Mouse (Mus musculus) limb, embryonic 10.5 days (tissue): ENCODE measurements around the gene Kif1b. TPM values are rescaled to one million over a fixed set of nuclear protein-coding genes. Genes with fewer than 3 reads are reported as not detected.
A peak's percentile ranks its signal among the peaks of the same experiment; 100 is the strongest.

Source experiments
- DNase-seq: peaks from one replicate; pipeline ENCODE4 v3.0.0-alpha.2; 2017; ENCODE audit warnings: low spot score
- H3K27ac ChIP-seq: fragments of 300-500 bp; sonication (generic); 2 replicates; pipeline ENCODE4 v1.5.1; 2016; ENCODE audit warnings: mild to moderate bottlenecking
- H3K27me3 ChIP-seq: fragments of 300-500 bp; sonication (generic); 2 replicates; pipeline ENCODE4 v1.6.1; 2016; ENCODE audit warnings: low read depth, mild to moderate bottlenecking; ENCODE audit not compliant: poor library complexity, severe bottlenecking
- H3K36me3 ChIP-seq: fragments of 300-500 bp; sonication (generic); 2 replicates; pipeline ENCODE4 v1.6.1; 2016; ENCODE audit warnings: mild to moderate bottlenecking, moderate library complexity
- H3K4me1 ChIP-seq: fragments of 300-500 bp; sonication (generic); 2 replicates; pipeline ENCODE4 v1.6.1; 2016
- H3K4me3 ChIP-seq: fragments of 300-500 bp; sonication (generic); 2 replicates; pipeline ENCODE4 v1.5.1; 2016; ENCODE audit warnings: mild to moderate bottlenecking, moderate library complexity
- H3K9me3 ChIP-seq: fragments of 300-500 bp; sonication (generic); replicated peaks from 2 replicates; pipeline ENCODE4 v1.6.1; 2016; ENCODE audit warnings: mild to moderate bottlenecking
- WGBS: fragments of 180-500 bp; shearing (Covaris S2); methylation state at CpG from one replicate; pipeline ENCODE4 v1.1.7; 2016; 5-methylcytosine and 5-hydroxymethylcytosine counted together
- polyA plus RNA-seq: library from polyadenylated mRNA; unstranded; fragments of >200 nt; fragmentation: Nextera tagmentation; extraction: Ambion mirVana; gene quantifications from 2 replicates; pipeline ENCODE4 v1.2.1, GENCODE M21; 2016

Gene Kif1b
- polyA plus RNA-seq, 1 experiment from 2014 or later = 38.2 TPM

DNA sequence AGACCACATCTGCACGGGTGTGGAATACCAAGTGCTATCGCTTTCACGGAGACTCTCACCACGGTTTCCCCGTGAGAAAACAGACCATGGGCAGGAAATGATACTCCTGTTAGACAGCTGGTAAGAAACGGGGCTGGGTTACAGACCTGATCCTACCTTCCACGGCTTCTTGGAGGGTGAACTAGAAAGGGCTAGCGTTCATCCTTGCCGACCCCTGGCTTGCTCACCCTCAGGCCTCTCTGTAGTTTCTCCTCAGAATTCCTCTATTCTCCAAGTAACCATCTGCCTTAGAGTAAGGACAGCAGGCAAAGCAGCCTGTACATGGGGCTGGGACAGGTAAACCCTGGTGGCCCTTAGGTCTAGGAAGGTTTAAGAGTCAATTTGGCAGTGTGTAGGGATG lies 158.3 kb downstream of the Kif1b start:
- H3K27ac ChIP-seq = no peak overlapping the region
- no peak for DNase-seq
- H3K36me3 ChIP-seq = peaks cover 53% of the 10 kb centered on the region

DNA sequence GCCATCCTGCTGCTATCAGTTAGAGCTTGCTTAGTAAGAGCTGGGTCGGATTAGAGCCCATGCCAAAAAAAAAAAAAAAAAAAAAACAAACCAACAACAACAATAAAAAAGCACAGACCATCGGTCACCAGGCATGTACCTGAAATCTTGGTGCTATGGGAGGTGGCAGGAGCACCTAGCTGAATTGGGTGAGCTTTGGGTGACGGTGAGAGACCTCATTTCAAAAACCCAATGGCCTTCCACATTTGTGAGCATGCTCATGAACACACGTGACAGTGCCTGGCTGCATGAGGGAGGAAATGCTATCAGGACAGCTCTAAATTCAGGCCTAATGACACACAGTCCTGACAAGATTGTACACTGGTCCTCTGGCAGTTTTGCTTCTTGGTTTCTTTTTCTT lies 159.4 kb downstream of the Kif1b start:
- WGBS = 79% methylated on average over 4 of the region's 4 CpGs

More for the DNA sequence above, 158.3 kb downstream of the Kif1b start:
- H3K4me3 ChIP-seq = no peak overlapping the region
- H3K27me3 ChIP-seq = no peaks in the 10 kb centered on the region
- 89% methylated on average over 9 of the region's 9 CpGs for WGBS
- H3K9me3 ChIP-seq = no peaks in the 10 kb centered on the region
- H3K4me1 ChIP-seq = peaks cover 13% of the 10 kb centered on the region

DNA sequence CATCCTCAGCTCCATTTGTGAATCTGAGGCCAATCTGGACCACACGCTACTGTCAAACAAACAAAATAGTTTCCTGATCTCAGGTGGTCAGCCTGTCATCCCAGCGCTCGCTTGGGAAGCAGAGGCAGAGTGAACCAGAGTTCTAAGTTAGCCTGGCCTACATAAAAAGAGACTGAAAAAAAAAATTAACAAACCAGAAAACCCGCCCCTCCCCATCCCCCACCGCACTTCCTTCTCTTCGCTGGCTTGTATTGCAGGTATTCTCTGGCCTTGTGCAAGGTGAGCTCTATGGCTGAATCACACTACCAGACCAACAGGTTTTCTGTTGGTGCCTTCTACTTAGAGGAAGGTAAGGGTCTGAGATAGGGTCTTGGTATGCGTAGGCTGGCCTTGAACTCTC lies 160.0 kb downstream of the Kif1b start:
- no peak overlapping the region for H3K4me3 ChIP-seq

More for the DNA sequence above, 159.4 kb downstream of the Kif1b start:
- DNase-seq = no peak
- Histone ChIP-seq H3K4me3 (no peak overlapping the region), H3K36me3 (peaks cover 42% of the 10 kb centered on the region), H3K27ac (no peak overlapping the region), H3K4me1 (peaks cover 13% of the 10 kb centered on the region), H3K9me3 (no peaks in the 10 kb centered on the region), H3K27me3 (no peaks in the 10 kb centered on the region)

DNA sequence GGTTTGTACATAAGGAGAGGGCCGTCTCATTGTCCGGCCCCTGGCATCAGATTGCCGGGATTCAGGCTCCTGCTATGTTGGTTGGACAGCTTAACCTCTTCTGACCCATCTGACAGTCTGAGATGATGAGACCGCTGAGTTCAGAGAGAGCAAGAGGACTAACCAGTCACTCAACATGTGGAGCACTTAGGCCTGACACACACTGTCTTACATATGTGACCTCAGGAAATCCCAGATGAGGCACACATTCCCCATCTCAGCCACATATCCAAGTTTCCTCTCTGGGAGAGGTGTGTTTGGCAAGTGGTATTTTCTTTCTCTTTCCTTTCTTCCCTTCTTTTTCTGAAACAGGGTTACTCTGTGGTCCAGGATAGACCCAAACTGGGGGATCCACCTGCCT lies 162.3 kb downstream of the Kif1b start:
- DNase-seq = no peak
- no peak overlapping the region for H3K4me3 ChIP-seq
- H3K4me1 ChIP-seq = peaks cover 13% of the 10 kb centered on the region
- H3K27me3 ChIP-seq = no peaks in the 10 kb centered on the region
- 87% methylated on average over 4 of the region's 4 CpGs for WGBS
- H3K36me3 ChIP-seq = peaks cover 12% of the 10 kb centered on the region
- H3K27ac ChIP-seq = no peak overlapping the region
- H3K9me3 ChIP-seq = no peaks in the 10 kb centered on the region

More for the DNA sequence above, 160.0 kb downstream of the Kif1b start:
- Histone ChIP-seq H3K27ac (no peak overlapping the region), H3K36me3 (peaks cover 36% of the 10 kb centered on the region), H3K4me1 (peaks cover 13% of the 10 kb centered on the region), H3K27me3 (no peaks in the 10 kb centered on the region), H3K9me3 (no peaks in the 10 kb centered on the region)
- 87% methylated on average over 7 of the region's 7 CpGs for WGBS
- DNase-seq = no peak

DNA sequence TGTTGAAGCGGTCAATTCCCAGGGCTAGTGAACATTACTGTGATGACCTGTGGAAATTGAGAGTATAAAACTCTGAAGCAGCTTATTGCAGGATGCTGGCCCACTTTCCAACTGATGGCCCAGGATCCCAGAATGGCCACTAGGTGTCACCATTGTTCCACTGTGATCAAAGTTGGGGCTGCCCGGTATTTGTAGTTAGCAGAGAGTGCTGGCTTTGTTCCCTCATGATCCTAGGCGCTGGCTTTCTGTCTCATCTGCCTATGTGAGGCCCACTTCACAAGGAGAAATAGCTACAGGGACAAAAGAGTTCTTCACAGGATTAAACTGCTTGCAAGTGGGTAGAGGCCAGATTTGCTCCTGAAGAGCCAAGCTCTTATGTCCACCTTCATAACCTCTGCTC lies 163.0 kb downstream of the Kif1b start:
- H3K4me1 ChIP-seq = peaks cover 13% of the 10 kb centered on the region
- peaks cover 5% of the 10 kb centered on the region for H3K36me3 ChIP-seq
- no peak overlapping the region for H3K4me3 ChIP-seq
- no peaks in the 10 kb centered on the region for H3K9me3 ChIP-seq
- 6% methylated on average over 3 of the region's 3 CpGs for WGBS
- peak; percentile 89 for DNase-seq
- H3K27ac ChIP-seq = peak overlapping the region; percentile 65
- H3K27me3 ChIP-seq = no peaks in the 10 kb centered on the region

DNA sequence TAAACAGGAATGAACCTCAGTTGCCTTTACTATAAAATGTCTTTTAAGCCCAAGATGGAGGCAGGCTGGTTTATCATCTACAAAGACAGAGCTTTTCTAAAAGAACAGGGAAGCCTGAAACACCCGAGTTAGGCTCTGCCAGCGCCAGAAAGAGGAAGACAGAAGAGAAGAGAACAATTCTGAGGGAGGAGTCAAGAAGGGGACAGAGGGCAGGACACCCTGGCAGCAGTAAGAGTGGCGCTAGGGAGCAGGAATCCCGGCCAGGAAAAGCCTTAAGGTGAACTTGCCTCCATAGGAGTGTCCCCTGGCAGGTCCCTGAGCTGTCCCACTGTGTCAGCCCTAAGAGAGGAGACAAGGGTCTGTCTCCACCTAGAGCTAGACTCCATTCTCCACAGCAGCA lies 163.9 kb downstream of the Kif1b start:
- H3K36me3 ChIP-seq = no peaks in the 10 kb centered on the region
- 36% methylated on average over 4 of the region's 4 CpGs for WGBS
- H3K4me3 ChIP-seq = no peak overlapping the region
- no peaks in the 10 kb centered on the region for H3K27me3 ChIP-seq
- no peaks in the 10 kb centered on the region for H3K9me3 ChIP-seq
- DNase-seq = no peak
- peaks cover 13% of the 10 kb centered on the region for H3K4me1 ChIP-seq
- H3K27ac ChIP-seq = no peak overlapping the region

DNA sequence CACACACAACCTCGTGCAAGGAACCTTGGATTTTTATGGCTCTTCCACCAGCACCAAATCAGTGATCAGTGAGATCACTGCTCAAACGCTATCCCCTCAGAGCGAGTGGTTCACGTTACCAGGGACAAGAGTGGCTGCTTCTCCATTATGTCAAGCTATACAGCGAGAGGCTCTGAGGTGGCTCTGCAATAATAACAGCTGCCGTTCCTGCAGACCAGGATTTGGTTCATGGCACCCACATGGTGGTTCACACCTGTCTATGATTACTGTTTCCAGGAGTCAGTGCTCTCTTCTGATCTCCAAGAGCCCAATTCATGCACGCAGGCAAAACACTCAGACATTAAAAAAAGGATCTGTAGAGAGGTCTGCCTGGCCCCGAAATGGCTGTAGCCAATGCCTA lies 169.0 kb downstream of the Kif1b start:
- H3K27ac ChIP-seq = no peak overlapping the region
- DNase-seq = no peak
- H3K4me3 ChIP-seq = no peak overlapping the region
- WGBS = 74% methylated on average over 8 of the region's 8 CpGs
- H3K27me3 ChIP-seq = no peaks in the 10 kb centered on the region
- no peaks in the 10 kb centered on the region for H3K9me3 ChIP-seq
- peaks cover 11% of the 10 kb centered on the region for H3K4me1 ChIP-seq
- H3K36me3 ChIP-seq = peaks cover 12% of the 10 kb centered on the region

DNA sequence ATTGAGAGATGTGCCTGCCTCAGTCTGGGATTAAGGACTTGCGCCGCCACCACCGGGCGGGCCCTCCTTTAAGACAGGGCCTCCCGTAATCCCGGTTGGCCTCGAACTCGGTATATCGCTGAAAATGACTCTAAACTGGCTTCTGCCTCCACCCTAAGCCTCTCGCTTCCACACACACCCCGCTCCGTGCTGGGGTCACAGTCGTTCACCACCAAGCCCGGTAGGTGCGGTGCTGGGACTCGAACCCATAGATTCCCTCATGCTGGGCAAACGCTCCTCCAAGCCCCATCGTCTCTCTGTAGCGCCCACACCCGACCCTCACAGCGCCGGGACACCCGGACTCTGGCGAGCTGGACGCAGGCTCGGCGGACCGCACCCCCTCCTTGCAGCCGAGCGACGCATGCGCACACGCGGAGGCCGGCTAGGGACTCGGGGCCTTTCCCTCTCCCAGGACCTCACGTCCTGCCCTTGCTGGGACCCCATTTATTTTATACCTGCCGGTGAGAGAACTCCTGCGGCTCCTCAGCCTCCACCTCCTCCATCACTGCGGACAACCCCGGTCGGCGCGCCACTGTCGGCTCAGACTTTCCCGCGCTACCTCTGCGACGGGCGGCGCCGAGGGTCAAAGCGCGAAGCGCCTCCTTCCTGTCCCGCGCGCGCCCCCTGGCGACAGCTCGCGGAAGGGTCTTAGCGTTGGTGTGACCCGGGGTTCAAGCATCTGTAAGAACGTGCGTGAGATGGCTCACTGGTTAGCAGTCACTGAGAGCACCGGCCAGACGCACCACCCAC lies 170.3 kb downstream of the Kif1b start, which contains the start of gene Cenps:
TSS of gene Cenps (minus strand) at position 648 of the 789 bp plus-strand sequence.
- peak within 1 kb of the TSS; percentile 73 for H3K4me3 ChIP-seq
- H3K36me3 ChIP-seq = peaks cover 19% of the 10 kb centered on the region
- peak; percentile 99 for DNase-seq
- peak within 1 kb of the TSS; percentile 93 for H3K27ac ChIP-seq
- H3K27me3 ChIP-seq = no peaks in the 10 kb centered on the region
- H3K9me3 ChIP-seq = no peaks in the 10 kb centered on the region
- 1% methylated on average over 68 of the region's 68 CpGs for WGBS
- peaks cover 14% of the 10 kb centered on the region for H3K4me1 ChIP-seq

DNA sequence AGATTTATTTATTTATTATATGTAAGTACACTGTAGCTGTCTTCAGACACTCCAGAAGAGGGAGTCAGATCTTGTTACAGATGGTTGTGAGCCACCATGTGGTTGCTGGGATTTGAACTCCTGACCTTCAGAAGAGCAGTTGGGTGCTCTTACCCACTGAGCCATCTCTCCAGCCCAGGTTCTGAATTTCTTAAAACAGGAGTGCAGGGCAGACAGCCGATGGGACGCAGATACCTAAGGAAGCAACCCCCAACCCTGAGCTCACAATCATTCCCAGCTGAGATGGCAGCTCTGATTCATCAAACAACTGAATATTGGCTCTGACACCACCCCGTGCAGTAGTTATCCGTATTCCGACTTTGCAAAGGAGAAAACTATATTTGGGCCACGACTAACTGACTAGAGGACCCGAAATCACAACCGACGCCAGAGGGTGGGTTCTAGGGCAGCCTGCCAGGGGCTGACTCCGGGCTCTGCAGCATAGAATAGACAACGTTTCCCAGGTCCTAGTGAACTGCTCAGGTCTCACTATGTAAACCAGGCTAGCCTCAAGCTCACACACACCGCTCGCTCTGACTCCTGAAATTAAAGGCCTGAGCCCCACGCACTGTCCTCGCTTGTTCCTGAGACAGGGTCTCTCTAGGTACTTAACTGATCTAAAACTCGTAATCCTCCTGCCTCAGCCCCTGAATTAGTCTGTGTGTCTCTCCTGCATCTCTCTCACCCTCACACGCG lies 171.2 kb downstream of the Kif1b start:
- Histone ChIP-seq H3K4me1 (peaks cover 14% of the 10 kb centered on the region), H3K9me3 (no peaks in the 10 kb centered on the region), H3K27ac (peak overlapping the region; percentile 93), H3K4me3 (peak overlapping the region; percentile 73), H3K27me3 (no peaks in the 10 kb centered on the region), H3K36me3 (peaks cover 28% of the 10 kb centered on the region)
- 75% methylated on average over 18 of the region's 18 CpGs for WGBS
- DNase-seq = no peak

DNA sequence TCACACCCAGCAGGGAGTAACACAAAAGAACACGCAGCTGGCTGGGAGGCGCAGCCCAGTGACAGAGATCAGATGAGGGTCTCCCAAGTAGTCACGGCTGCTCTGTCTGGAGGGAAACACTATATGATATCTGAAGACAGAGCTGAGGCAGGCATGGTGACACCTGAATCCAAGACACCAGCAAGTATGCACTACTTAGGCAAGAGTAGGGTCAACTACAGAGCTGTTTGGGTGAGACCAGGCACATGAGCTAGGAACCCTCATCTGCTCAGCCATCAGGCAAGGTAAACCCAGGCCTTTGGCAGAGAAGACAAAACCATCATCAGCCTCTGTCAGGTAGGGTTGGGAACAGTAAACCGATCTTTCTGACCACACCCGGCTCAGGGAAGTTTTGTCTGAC lies 174.1 kb downstream of the Kif1b start:
- H3K27me3 ChIP-seq = no peaks in the 10 kb centered on the region
- no peak overlapping the region for H3K4me3 ChIP-seq
- DNase-seq = no peak
- H3K36me3 ChIP-seq = peaks cover 57% of the 10 kb centered on the region
- 88% methylated on average over 5 of the region's 5 CpGs for WGBS
- peaks cover 14% of the 10 kb centered on the region for H3K4me1 ChIP-seq
- no peaks in the 10 kb centered on the region for H3K9me3 ChIP-seq
- no peak overlapping the region for H3K27ac ChIP-seq

DNA sequence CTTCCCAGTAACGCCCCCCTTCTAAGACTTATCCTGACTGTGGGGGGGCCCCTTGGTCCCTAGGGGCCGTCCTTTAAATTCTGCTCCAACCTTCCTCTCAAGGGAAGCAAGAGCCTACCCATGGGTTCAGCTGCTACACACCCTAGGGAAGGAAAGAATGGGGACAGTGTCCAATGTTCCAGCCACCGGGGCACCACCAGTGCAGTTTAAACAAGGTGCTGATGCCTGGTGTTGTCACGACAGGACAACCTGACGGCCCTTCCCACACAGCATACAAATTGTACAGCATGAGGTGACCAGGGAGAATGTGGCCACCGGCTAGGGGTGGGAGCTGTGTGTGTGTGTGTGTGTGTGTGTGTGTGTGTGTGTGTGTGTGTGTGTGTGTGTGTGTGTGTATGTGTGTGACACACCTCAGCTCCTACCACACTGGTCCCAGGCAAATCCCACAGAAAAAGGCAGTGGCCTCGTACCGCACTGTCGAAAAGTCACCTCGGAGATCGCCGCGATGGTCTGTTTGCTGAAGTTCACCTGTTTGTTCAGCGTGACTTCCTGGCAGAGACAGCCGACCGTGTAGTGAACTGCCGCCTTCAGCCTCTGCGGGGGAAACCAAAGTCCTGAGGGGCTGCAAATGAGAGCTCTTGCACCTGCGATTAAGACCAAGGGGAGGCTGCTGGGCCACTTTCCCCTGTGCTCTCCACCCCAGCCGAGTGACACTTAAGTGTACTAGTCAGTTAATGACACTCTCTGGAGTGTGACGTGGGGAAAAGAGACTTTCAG lies 175.5 kb downstream of the Kif1b start:
- H3K27ac ChIP-seq = no peak overlapping the region
- H3K9me3 ChIP-seq = no peaks in the 10 kb centered on the region
- 93% methylated on average over 21 of the region's 21 CpGs for WGBS
- DNase-seq = no peak
- H3K36me3 ChIP-seq = peaks cover 71% of the 10 kb centered on the region
- peaks cover 11% of the 10 kb centered on the region for H3K4me1 ChIP-seq
- H3K27me3 ChIP-seq = no peaks in the 10 kb centered on the region
- no peak overlapping the region for H3K4me3 ChIP-seq

DNA sequence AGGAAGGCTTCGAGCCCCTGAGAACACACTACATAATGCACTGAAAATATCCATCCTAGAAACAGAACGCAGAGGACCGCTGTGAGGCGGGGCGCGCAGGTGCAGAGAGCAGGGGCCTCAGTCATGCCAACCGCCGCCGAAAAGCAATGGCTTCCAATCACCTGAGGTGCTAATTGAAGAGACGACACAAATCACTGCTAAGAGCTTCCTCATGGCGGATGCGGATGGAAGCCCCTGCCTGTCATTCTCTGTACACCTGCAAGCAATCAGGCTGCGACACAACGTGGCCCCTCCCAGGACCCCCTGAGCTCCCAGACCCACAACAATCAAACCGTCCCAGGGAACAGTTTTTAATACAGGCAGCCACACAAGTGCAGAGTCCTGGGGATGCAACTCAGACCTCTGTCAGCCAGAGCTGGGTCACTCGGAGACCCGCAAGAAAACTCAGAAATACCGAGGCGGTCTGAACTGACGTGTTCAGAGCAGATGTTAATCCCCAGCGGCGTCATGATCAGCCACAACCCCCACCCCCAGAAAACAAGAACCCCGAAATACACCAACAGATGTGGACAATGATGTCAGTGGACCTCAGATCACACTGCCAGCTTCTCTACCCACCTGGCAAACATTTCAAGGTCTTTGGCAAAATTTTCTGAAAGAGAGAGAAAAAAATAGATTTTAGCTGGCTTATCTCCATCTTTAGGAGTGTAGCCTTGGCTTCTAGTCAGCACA lies 176.3 kb downstream of the Kif1b start:
- no peak overlapping the region for H3K4me3 ChIP-seq
- no peak for DNase-seq
- WGBS = 79% methylated on average over 23 of the region's 23 CpGs

More for the DNA sequence above, 176.3 kb downstream of the Kif1b start:
- Histone ChIP-seq H3K27me3 (no peaks in the 10 kb centered on the region), H3K9me3 (no peaks in the 10 kb centered on the region), H3K27ac (no peak overlapping the region), H3K4me1 (peaks cover 3% of the 10 kb centered on the region), H3K36me3 (peaks cover 78% of the 10 kb centered on the region)
